Mouse (Mus musculus) heart, postnatal 0 days (tissue): ENCODE data around the gene T. TPM values are rescaled to one million over a fixed set of nuclear protein-coding genes. Genes with fewer than 3 reads are reported as not detected.

Experiments
- ATAC-seq: fragments of 200-750 bp; cut with Nextera tagmentation; 2 replicates; pipeline ENCODE4 v1.8.0; 2017; ENCODE audit warnings: low read depth, moderate number of reproducible peaks, moderate library complexity; ENCODE audit not compliant: insufficient read depth
- DNase-seq: peaks from one replicate; pipeline ENCODE4 v3.0.0-alpha.2; 2016; ENCODE audit warnings: low spot score
- H3K27ac ChIP-seq: fragments of 300-500 bp; sonication (generic); 2 replicates; pipeline ENCODE4 v1.5.1; 2014; ENCODE audit warnings: low read depth, mild to moderate bottlenecking
- H3K27me3 ChIP-seq: fragments of 300-500 bp; sonication (generic); 2 replicates; pipeline ENCODE4 v1.6.1; 2014; ENCODE audit warnings: low read length, mixed read lengths; ENCODE audit not compliant: control insufficient read depth, insufficient read depth
- H3K36me3 ChIP-seq: fragments of 300-500 bp; sonication (generic); replicated peaks from 2 replicates; pipeline ENCODE4 v1.6.1; 2014; ENCODE audit warnings: low read length, mixed read lengths; ENCODE audit not compliant: control insufficient read depth, insufficient read depth
- H3K4me1 ChIP-seq: fragments of 300-500 bp; sonication (generic); 2 replicates; pipeline ENCODE4 v1.6.1; 2014; ENCODE audit warnings: antibody characterized with exemption; ENCODE audit not compliant: control insufficient read depth, insufficient read depth
- H3K4me2 ChIP-seq: fragments of 300-500 bp; sonication (generic); 2 replicates; pipeline ENCODE4 v1.6.1; 2014; ENCODE audit warnings: low read depth, mild to moderate bottlenecking, low read length, moderate library complexity
- H3K4me3 ChIP-seq: fragments of 300-500 bp; sonication (generic); 2 replicates; pipeline ENCODE4 v1.5.1; 2014; ENCODE audit warnings: low read depth, low read length
- H3K9ac ChIP-seq: fragments of 300-500 bp; sonication (generic); replicated peaks from 2 replicates; pipeline ENCODE4 v1.6.1; 2014; ENCODE audit warnings: low read depth, low read length, mixed read lengths
- H3K9me3 ChIP-seq: fragments of 300-500 bp; sonication (generic); replicated peaks from 2 replicates; pipeline ENCODE4 v1.6.1; 2016; ENCODE audit warnings: low read length; ENCODE audit not compliant: control insufficient read depth
- CTCF ChIP-seq: IDR thresholded peaks from 2 replicates; pipeline ENCODE4 v1.5.1; 2016; ENCODE audit warnings: antibody characterized with exemption, control low read depth, low read depth
- EP300 ChIP-seq: IDR thresholded peaks from 2 replicates; pipeline ENCODE4 v1.6.1; 2016; ENCODE audit warnings: antibody characterized with exemption, low read depth
- WGBS: fragments of 180-500 bp; shearing (Covaris S2); extraction: QIAGEN DNeasy Blood & Tissue Kit; methylation state at CpG from one replicate; pipeline ENCODE4 v1.1.7; 2014; 5-methylcytosine and 5-hydroxymethylcytosine counted together
- polyA plus RNA-seq: library from polyadenylated mRNA; unstranded; fragments of >200 nt; fragmentation: Nextera tagmentation; extraction: Ambion mirVana; gene quantifications from 2 replicates; pipeline ENCODE4 v1.2.1, GENCODE M21; 2015
- total RNA-seq: library from RNA; depleted of rRNA; stranded (reverse); fragments of >200 nt; gene quantifications from 2 replicates; pipeline ENCODE4 v1.2.3, GENCODE M21; 2014; ENCODE audit warnings: low replicate concordance

The T gene
- total and polyA plus RNA-seq, 2 experiments from 2014 or later = 0.12 TPM; not detected in 1

GRCm38 (mm10) chr17:8421517-8421916 lies 12.7 kb upstream of the T start:
- no peak overlapping the region for H3K9ac ChIP-seq
- H3K4me3 ChIP-seq = no peak overlapping the region
- no peak overlapping the region for H3K4me2 ChIP-seq
- DNase-seq (no peak), ATAC-seq (no peak)
- peaks cover 2% of the 10 kb centered on the region; the same call in 1 of the 2 replicates for H3K4me1 ChIP-seq
- 0 out of 2 replicates have a peak, but pooled peaks cover 4% of the 10 kb centered on the region for H3K9me3 ChIP-seq
- no peaks in the 10 kb centered on the region for H3K27me3 ChIP-seq
- H3K27ac ChIP-seq = no peak overlapping the region
- no peaks in the 10 kb centered on the region for H3K36me3 ChIP-seq
- TF ChIP-seq EP300 (no peak), CTCF (no peak)
- 31% methylated on average over 5 of the region's 5 CpGs for WGBS

DNA sequence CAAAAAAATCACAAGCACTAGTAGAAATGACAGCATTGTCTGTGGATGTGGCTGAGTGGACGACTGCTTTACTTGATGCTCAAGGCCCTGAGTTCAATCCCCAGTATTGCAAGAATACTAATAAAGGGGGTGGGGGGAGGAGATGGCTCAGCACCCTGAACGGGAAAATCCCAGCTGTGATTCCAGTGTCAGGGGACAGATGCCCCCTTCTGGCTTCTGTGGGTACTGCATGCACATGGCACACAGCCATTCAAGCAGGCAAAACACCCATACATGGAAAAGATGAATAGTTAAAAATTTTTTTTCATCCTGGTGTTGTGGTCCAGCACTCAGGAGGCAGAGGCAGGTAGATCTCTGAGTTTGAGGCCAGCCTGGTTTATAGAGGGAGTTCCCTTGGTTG lies 10.9 kb upstream of the T start:
- Histone ChIP-seq H3K9me3 (0 out of 2 replicates have a peak, but pooled peaks cover 4% of the 10 kb centered on the region), H3K9ac (no peak overlapping the region), H3K4me3 (no peak overlapping the region), H3K27me3 (peaks cover 8% of the 10 kb centered on the region), H3K4me2 (no peak overlapping the region), H3K27ac (no peak overlapping the region), H3K36me3 (no peaks in the 10 kb centered on the region), H3K4me1 (no peaks in the 10 kb centered on the region)
- WGBS = 65% methylated on average over 2 of the region's 2 CpGs
- no peak for ATAC-seq
- DNase-seq = no peak
- TF ChIP-seq EP300 (no peak), CTCF (peak; percentile 54)

DNA sequence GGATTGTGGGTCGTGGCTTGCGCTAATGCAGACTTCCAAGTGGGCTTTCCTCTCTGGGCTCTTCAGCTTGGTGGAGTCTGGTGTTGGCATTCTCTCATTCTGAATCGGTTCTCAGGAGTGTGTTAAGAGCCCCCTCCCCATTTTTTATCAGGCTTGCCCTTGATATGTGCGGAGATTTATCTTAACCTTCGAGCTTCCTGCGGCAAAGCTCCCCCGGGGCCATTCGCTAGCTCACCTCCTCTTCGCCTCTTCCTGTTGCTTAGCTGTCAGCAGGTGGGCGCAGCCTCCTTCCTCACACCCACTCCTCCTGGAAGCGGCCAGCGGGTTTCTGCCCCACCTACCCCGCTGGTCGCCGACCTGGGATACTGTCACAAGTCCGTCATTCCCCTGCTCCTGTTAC lies 4.8 kb upstream of the T start:
- Histone ChIP-seq H3K4me1 (no peaks in the 10 kb centered on the region), H3K4me3 (peak overlapping the region; percentile 17; the same call in 1 of the 2 replicates), H3K9ac (no peak overlapping the region), H3K36me3 (no peaks in the 10 kb centered on the region), H3K27ac (no peak overlapping the region), H3K27me3 (peaks cover 70% of the 10 kb centered on the region), H3K9me3 (0 out of 2 replicates have a peak, but pooled peaks cover 4% of the 10 kb centered on the region), H3K4me2 (peak overlapping the region; percentile 15; the same call in 1 of the 2 replicates)
- WGBS = 1% methylated on average over 16 of the region's 16 CpGs
- ATAC-seq (no peak), DNase-seq (no peak)
- TF ChIP-seq EP300 (no peak), CTCF (no peak)

DNA sequence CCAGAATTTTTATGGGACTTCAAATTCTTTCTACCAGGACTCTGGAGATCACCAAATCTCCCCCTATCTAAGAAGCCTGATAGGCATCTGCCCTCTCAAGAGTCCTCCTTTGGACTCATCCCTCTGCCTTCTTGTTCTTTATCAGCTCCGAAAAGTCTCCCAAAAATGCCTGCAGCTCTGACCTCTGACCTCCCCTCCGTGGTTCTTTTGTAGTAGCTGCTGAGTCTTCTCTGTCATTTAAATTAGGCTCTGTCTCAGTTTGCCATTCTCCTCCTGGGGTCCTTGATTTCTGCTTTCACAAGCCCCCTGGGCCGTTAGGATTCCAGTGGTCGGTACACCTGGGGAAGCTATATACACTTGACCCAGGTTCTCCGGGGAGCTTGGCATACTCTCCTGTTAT lies 4.3 kb upstream of the T start:
- Histone ChIP-seq H3K27ac (no peak overlapping the region), H3K4me2 (no peak overlapping the region; the same call in 1 of the 2 replicates), H3K9me3 (0 out of 2 replicates have a peak, but pooled peaks cover 4% of the 10 kb centered on the region), H3K4me1 (no peaks in the 10 kb centered on the region), H3K4me3 (peak overlapping the region; percentile 17; the same call in 1 of the 2 replicates), H3K36me3 (no peaks in the 10 kb centered on the region), H3K9ac (no peak overlapping the region), H3K27me3 (peaks cover 75% of the 10 kb centered on the region)
- ATAC-seq (no peak), DNase-seq (no peak)
- WGBS = 3% methylated on average over 5 of the region's 5 CpGs
- TF ChIP-seq EP300 (no peak), CTCF (no peak)

DNA sequence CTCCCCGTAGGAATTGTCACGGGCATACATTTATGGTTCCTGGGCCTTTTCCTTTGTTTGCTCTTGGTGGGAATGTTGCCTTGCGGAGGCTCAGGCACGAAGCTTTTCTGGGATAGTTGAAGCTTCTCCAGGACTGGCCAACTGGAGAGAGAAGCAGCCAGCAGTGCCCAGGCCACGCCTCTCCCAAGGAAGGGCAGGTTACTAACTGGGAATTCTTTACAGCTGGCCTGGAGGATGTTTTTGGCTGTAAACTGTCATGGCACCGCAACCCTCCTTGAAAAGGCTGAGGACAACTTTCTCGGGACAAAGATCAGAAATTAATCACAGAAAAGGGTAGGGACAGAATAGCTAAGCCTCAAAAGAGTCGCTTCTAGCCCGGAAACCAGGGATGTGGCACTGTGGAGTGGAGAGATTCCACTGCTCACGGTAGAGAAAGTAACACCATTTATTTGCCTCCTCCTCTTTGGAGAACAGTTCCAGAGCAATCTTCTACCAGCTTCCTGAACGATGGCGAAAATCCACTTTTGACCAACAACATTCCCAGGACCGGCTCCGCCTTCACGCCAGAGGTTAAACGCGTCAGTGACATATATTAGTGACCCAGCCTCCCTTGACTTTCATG lies 1.9 kb upstream of the T start:
- 5% methylated on average over 17 of the region's 17 CpGs for WGBS
- DNase-seq = no peak
- Histone ChIP-seq H3K4me1 (no peaks in the 10 kb centered on the region), H3K4me3 (no peak overlapping the region), H3K27ac (no peak overlapping the region), H3K27me3 (peaks cover 99% of the 10 kb centered on the region), H3K9me3 (no peaks in the 10 kb centered on the region), H3K9ac (no peak overlapping the region), H3K36me3 (no peaks in the 10 kb centered on the region), H3K4me2 (no peak overlapping the region)
- ATAC-seq = no peak
- TF ChIP-seq EP300 (no peak), CTCF (no peak)
